Comparison of ENCODE assay signal across 7 mouse cellular contexts in genomic region chr2:172938761-172939638, GRCm38 (mm10). TPM values are rescaled to one million over a fixed set of nuclear protein-coding genes. Genes with fewer than 3 reads are reported as not detected.
A peak's percentile ranks its signal among the peaks of the same experiment; 100 is the strongest.
DNase-seq lines count a peak whose midpoint lies in the region; ATAC-seq and TF ChIP-seq lines count a peak whose summit lies in the region.

No protein-coding gene starts in this region.

- H3K4me2 ChIP-seq in forebrain, postnatal 0 days (ENCODE audit: low read depth): peak overlapping the region; percentile 95
- peak overlapping the region; percentile 95 for H3K4me2 ChIP-seq in kidney, postnatal 0 days (ENCODE audit: low read length)

- TF ChIP-seq CTCF in forebrain, postnatal 0 days (IDR thresholded peaks at IDR 0.05; ENCODE audit: low read depth): peak; percentile 44; the same call in 1 of the 2 replicates
- peak; percentile 47 for TF ChIP-seq CTCF in kidney, postnatal 0 days (IDR thresholded peaks at IDR 0.05; ENCODE audit: low read depth)

- H3K9me3 ChIP-seq in forebrain, postnatal 0 days (ENCODE audit: low read length): no peaks in the 10 kb centered on the region
- H3K9me3 ChIP-seq in kidney, postnatal 0 days (replicated peaks; ENCODE audit: low read length): no peaks in the 10 kb centered on the region

- peak overlapping the region; percentile 42 for H3K4me3 ChIP-seq in forebrain, postnatal 0 days (ENCODE audit: low read depth, low read length)
- peak overlapping the region; percentile 67 for H3K4me3 ChIP-seq in kidney, postnatal 0 days (replicated peaks; ENCODE audit: low read depth, low read length)

- H3K4me1 ChIP-seq in forebrain, postnatal 0 days (ENCODE audit: insufficient read depth): peaks cover 19% of the 10 kb centered on the region
- H3K4me1 ChIP-seq in kidney, postnatal 0 days (replicated peaks; ENCODE audit: insufficient read depth, low read length): peaks cover 33% of the 10 kb centered on the region

- peak overlapping the region; percentile 51; the same call in 1 of the 2 replicates for H3K9ac ChIP-seq in forebrain, postnatal 0 days
- peak overlapping the region; percentile 80 for H3K9ac ChIP-seq in kidney, postnatal 0 days (ENCODE audit: low read depth, low read length)

- H3K27me3 ChIP-seq in forebrain, postnatal 0 days (ENCODE audit: insufficient read depth, low read length): peaks cover 61% of the 10 kb centered on the region
- H3K27me3 ChIP-seq in kidney, postnatal 0 days (ENCODE audit: insufficient read depth, low read length): 0 out of 2 replicates have a peak, but pooled peaks cover 5% of the 10 kb centered on the region

- WGBS in forebrain, postnatal 0 days: under 1% methylated on average over 57 of the region's 57 CpGs
- under 1% methylated on average over 57 of the region's 57 CpGs for WGBS in kidney, postnatal 0 days

- no peak overlapping the region for H3K27ac ChIP-seq in forebrain, postnatal 0 days (ENCODE audit: low read depth, low read length)
- H3K27ac ChIP-seq in kidney, postnatal 0 days: peak overlapping the region; percentile 95

- DNase-seq in ES-CJ7 (ENCODE audit: low read depth, low spot score): peak; percentile 68
- no peak for DNase-seq in forebrain, postnatal 0 days
- peak; percentile 72 for DNase-seq in kidney, postnatal 0 days (ENCODE audit: low spot score)
- DNase-seq in naive thymus-derived CD4-positive, alpha-beta T cell, adult 2 months (ENCODE audit: low read depth): peak; percentile 56
- DNase-seq in yolk sac, embryonic 10.5 days (ENCODE audit: low spot score): peak; percentile 77
- DNase-seq in left cerebral cortex, adult 8-10 months (ENCODE audit: low spot score in 2 of 2): no peak

- no peaks in the 10 kb centered on the region for H3K36me3 ChIP-seq in forebrain, postnatal 0 days (ENCODE audit: insufficient read depth)
- no peaks in the 10 kb centered on the region for H3K36me3 ChIP-seq in kidney, postnatal 0 days (ENCODE audit: insufficient read depth, low read length)

- peak; percentile 2 for ATAC-seq in activated CD4-positive, CD25-positive, alpha-beta regulatory T cell, adult 4 months
- ATAC-seq in forebrain, postnatal 0 days: no peak
- ATAC-seq in kidney, postnatal 0 days (replicated peaks; ENCODE audit: low FRiP score, low read depth): no peak

RNA-seq across cellular contexts. Expression of gene Bmp7, which starts 1.1 kb away (rescaled TPM):
- polyA plus RNA-seq in activated CD4-positive, CD25-positive, alpha-beta regulatory T cell, adult 4 months (2017; shearing (Covaris generic)): 10 to 100 TPM; 11.5 to 17.0 TPM
- 17.2 and 21.9 TPM in 2 replicates for total RNA-seq in forebrain, postnatal 0 days (2014; rRNA removed)
- 12.4 and 15.4 TPM in 2 replicates for polyA plus RNA-seq in forebrain, postnatal 0 days (2015; fragmentation: Nextera tagmentation; extraction: Ambion mirVana)
- 33.7 and 35.8 TPM in 2 replicates for polyA plus RNA-seq in kidney, postnatal 0 days (2015; fragmentation: Nextera tagmentation; extraction: Ambion mirVana)
- total RNA-seq in left cerebral cortex, adult 8-10 months (2022): 10 to 100 TPM; 13.4 to 14.3 (median 13.9) TPM

RNA-seq across cellular contexts. Expression of gene Spo11, which starts 38.5 kb away (rescaled TPM):
- polyA plus RNA-seq in activated CD4-positive, CD25-positive, alpha-beta regulatory T cell, adult 4 months (2017; shearing (Covaris generic)): 1 to 10 TPM; 3.5 to 5.2 TPM
- total RNA-seq in forebrain, postnatal 0 days (2014; rRNA removed): 1.1 and 1.3 TPM in 2 replicates
- 0.92 and 1.1 TPM in 2 replicates for polyA plus RNA-seq in forebrain, postnatal 0 days (2015; fragmentation: Nextera tagmentation; extraction: Ambion mirVana)
- polyA plus RNA-seq in kidney, postnatal 0 days (2015; fragmentation: Nextera tagmentation; extraction: Ambion mirVana): 0.10 and 0.11 TPM in 2 replicates
- under 1 TPM; 0.32 to 0.59 (median 0.41) TPM for total RNA-seq in left cerebral cortex, adult 8-10 months (2022)

Comparison
In these comparisons a context has a peak if more than half of its experiments do, and no peak if none do; other contexts are left out.
1. DNase-seq: peak in ES-CJ7 (single experiment), kidney, postnatal 0 days (single experiment), naive thymus-derived CD4-positive, alpha-beta T cell, adult 2 months (single experiment) and yolk sac, embryonic 10.5 days (single experiment); none in forebrain, postnatal 0 days (single experiment) and left cerebral cortex, adult 8-10 months (0 of 2).